Mouse (Mus musculus) embryonic facial prominence, embryonic 15.5 days (tissue): ENCODE measurements around the gene Nop9. TPM values are rescaled to one million over a fixed set of nuclear protein-coding genes. Genes with fewer than 3 reads are reported as not detected.

Experiments
- ATAC-seq: fragments of 200-750 bp; cut with Nextera tagmentation; 2 replicates; pipeline ENCODE4 v1.8.0; 2017; ENCODE audit warnings: low read depth, moderate TSS enrichment; ENCODE audit not compliant: insufficient number of reproducible peaks, low FRiP score, low TSS enrichment
- H3K27ac ChIP-seq: fragments of 300-500 bp; sonication (generic); replicated peaks from 2 replicates; pipeline ENCODE4 v1.5.1; 2015; ENCODE audit warnings: mild to moderate bottlenecking, inconsistent platforms
- H3K27me3 ChIP-seq: fragments of 300-500 bp; sonication (generic); 2 replicates; pipeline ENCODE4 v1.6.1; 2015; ENCODE audit warnings: inconsistent platforms
- H3K36me3 ChIP-seq: fragments of 300-500 bp; sonication (generic); 2 replicates; pipeline ENCODE4 v1.6.1; 2015; ENCODE audit warnings: mild to moderate bottlenecking, inconsistent platforms
- H3K4me1 ChIP-seq: fragments of 300-500 bp; sonication (generic); 2 replicates; pipeline ENCODE4 v1.6.1; 2015; ENCODE audit warnings: inconsistent platforms
- H3K4me2 ChIP-seq: fragments of 300-500 bp; sonication (generic); replicated peaks from 2 replicates; pipeline ENCODE4 v1.6.1; 2015; ENCODE audit warnings: mild to moderate bottlenecking, inconsistent platforms
- H3K4me3 ChIP-seq: fragments of 300-500 bp; sonication (generic); replicated peaks from 2 replicates; pipeline ENCODE4 v1.5.1; 2015; ENCODE audit warnings: mild to moderate bottlenecking, inconsistent platforms
- H3K9ac ChIP-seq: fragments of 300-500 bp; sonication (generic); 2 replicates; pipeline ENCODE4 v1.6.1; 2015; ENCODE audit warnings: inconsistent platforms
- H3K9me3 ChIP-seq: fragments of 300-500 bp; sonication (generic); replicated peaks from 2 replicates; pipeline ENCODE4 v1.6.1; 2016; ENCODE audit warnings: inconsistent platforms
- WGBS: fragments of 180-500 bp; shearing (Covaris S2); methylation state at CpG from one replicate; pipeline ENCODE4 v1.1.7; 2015; 5-methylcytosine and 5-hydroxymethylcytosine counted together
- polyA plus RNA-seq: library from polyadenylated mRNA; unstranded; fragments of >200 nt; fragmentation: Nextera tagmentation; extraction: Ambion mirVana; gene quantifications from 2 replicates; pipeline ENCODE4 v1.2.1, GENCODE M21; 2015

Nop9 gene
- polyA plus RNA-seq, 1 experiment from 2014 or later: 37.3 TPM

- H3K9ac ChIP-seq: no peak overlapping the region
- no peak for ATAC-seq
- H3K4me3 ChIP-seq: no peak overlapping the region
- H3K27me3 ChIP-seq: no peaks in the 10 kb centered on the region; the same call in 1 of the 2 replicates
- no peaks in the 10 kb centered on the region for H3K4me1 ChIP-seq
- 76% methylated on average over 7 of the region's 7 CpGs for WGBS
- H3K27ac ChIP-seq: no peak overlapping the region
- no peaks in the 10 kb centered on the region for H3K36me3 ChIP-seq
- no peaks in the 10 kb centered on the region for H3K9me3 ChIP-seq
- H3K4me2 ChIP-seq: no peak overlapping the region
These were observed 15.4 kb upstream of the Nop9 start for GRCm38 (mm10) chr14:55730116-55730515.

- H3K9me3 ChIP-seq: no peaks in the 10 kb centered on the region
- no peak for ATAC-seq
- H3K9ac ChIP-seq: no peak overlapping the region
- H3K27me3 ChIP-seq: no peaks in the 10 kb centered on the region; the same call in 1 of the 2 replicates
- H3K4me2 ChIP-seq: no peak overlapping the region
- H3K27ac ChIP-seq: no peak overlapping the region
- H3K4me1 ChIP-seq: no peaks in the 10 kb centered on the region
- no peak overlapping the region for H3K4me3 ChIP-seq
- no peaks in the 10 kb centered on the region for H3K36me3 ChIP-seq
- 75% methylated on average over 7 of the region's 7 CpGs for WGBS
These were observed 14.9 kb upstream of the Nop9 start for GRCm38 (mm10) chr14:55730531-55731032.

GRCm38 (mm10) chr14:55733889-55734288 lies 11.6 kb upstream of the Nop9 start:
- no peak overlapping the region for H3K4me3 ChIP-seq
- no peak for ATAC-seq
- no peak overlapping the region for H3K4me2 ChIP-seq
- no peak overlapping the region for H3K27ac ChIP-seq
- peaks cover 11% of the 10 kb centered on the region for H3K36me3 ChIP-seq
- H3K9me3 ChIP-seq: no peaks in the 10 kb centered on the region
- H3K9ac ChIP-seq: no peak overlapping the region
- 68% methylated on average over 10 of the region's 10 CpGs for WGBS
- no peaks in the 10 kb centered on the region; the same call in 1 of the 2 replicates for H3K27me3 ChIP-seq
- no peaks in the 10 kb centered on the region for H3K4me1 ChIP-seq

- H3K4me3 ChIP-seq: no peak overlapping the region
- H3K27me3 ChIP-seq: no peaks in the 10 kb centered on the region; the same call in 1 of the 2 replicates
- no peak overlapping the region for H3K9ac ChIP-seq
- WGBS: 68% methylated on average over 7 of the region's 7 CpGs
- no peaks in the 10 kb centered on the region for H3K9me3 ChIP-seq
- no peak overlapping the region for H3K27ac ChIP-seq
- H3K4me1 ChIP-seq: no peaks in the 10 kb centered on the region
- peaks cover 21% of the 10 kb centered on the region for H3K36me3 ChIP-seq
- no peak for ATAC-seq
- no peak overlapping the region for H3K4me2 ChIP-seq
These were observed 10.6 kb upstream of the Nop9 start for GRCm38 (mm10) chr14:55734869-55735268.

- 61% methylated on average over 3 of the region's 3 CpGs for WGBS
- no peak for ATAC-seq
- H3K27ac ChIP-seq: no peak overlapping the region
These were observed 10.2 kb upstream of the Nop9 start for GRCm38 (mm10) chr14:55735334-55735733.

GRCm38 (mm10) chr14:55735758-55736157 lies 9.7 kb upstream of the Nop9 start:
- 83% methylated on average over 4 of the region's 4 CpGs for WGBS
- ATAC-seq: no peak
- Histone ChIP-seq H3K4me1 (no peaks in the 10 kb centered on the region), H3K27me3 (no peaks in the 10 kb centered on the region; the same call in 1 of the 2 replicates), H3K4me2 (no peak overlapping the region), H3K9me3 (no peaks in the 10 kb centered on the region), H3K27ac (no peak overlapping the region), H3K36me3 (peaks cover 28% of the 10 kb centered on the region), H3K9ac (no peak overlapping the region), H3K4me3 (no peak overlapping the region)

More at GRCm38 (mm10) chr14:55735334-55735733, 10.2 kb upstream of the Nop9 start:
- no peaks in the 10 kb centered on the region; the same call in 1 of the 2 replicates for H3K27me3 ChIP-seq
- H3K4me1 ChIP-seq: no peaks in the 10 kb centered on the region
- peaks cover 24% of the 10 kb centered on the region for H3K36me3 ChIP-seq
- H3K4me2 ChIP-seq: no peak overlapping the region
- no peak overlapping the region for H3K4me3 ChIP-seq
- no peak overlapping the region for H3K9ac ChIP-seq
- no peaks in the 10 kb centered on the region for H3K9me3 ChIP-seq

- H3K36me3 ChIP-seq: peaks cover 42% of the 10 kb centered on the region
- no peaks in the 10 kb centered on the region for H3K4me1 ChIP-seq
- ATAC-seq: no peak
- no peaks in the 10 kb centered on the region for H3K9me3 ChIP-seq
- no peak overlapping the region for H3K9ac ChIP-seq
- WGBS: 82% methylated on average over 9 of the region's 9 CpGs
- no peak overlapping the region for H3K4me3 ChIP-seq
- H3K27me3 ChIP-seq: no peaks in the 10 kb centered on the region
- no peak overlapping the region for H3K4me2 ChIP-seq
- H3K27ac ChIP-seq: no peak overlapping the region
These were observed 8.3 kb upstream of the Nop9 start for GRCm38 (mm10) chr14:55737086-55737687.

GRCm38 (mm10) chr14:55743711-55744110 lies 1.8 kb upstream of the Nop9 start:
- peak overlapping the region; percentile 22 for H3K4me3 ChIP-seq
- H3K9me3 ChIP-seq: no peaks in the 10 kb centered on the region
- 13% methylated on average over 10 of the region's 10 CpGs for WGBS
- H3K9ac ChIP-seq: peak overlapping the region; percentile 28; the same call in 1 of the 2 replicates
- H3K4me1 ChIP-seq: peaks cover 32% of the 10 kb centered on the region
- peaks cover 41% of the 10 kb centered on the region for H3K36me3 ChIP-seq
- no peaks in the 10 kb centered on the region for H3K27me3 ChIP-seq
- no peak overlapping the region for H3K27ac ChIP-seq
- ATAC-seq: peak; percentile 73; the same call in 1 of the 2 replicates
- H3K4me2 ChIP-seq: peak overlapping the region; percentile 42

GRCm38 (mm10) chr14:55745861-55746237 lies 356 bp downstream of the Nop9 start:
- H3K27ac ChIP-seq: peak overlapping the region; percentile 51
- H3K4me2 ChIP-seq: peak overlapping the region; percentile 94
- H3K9me3 ChIP-seq: no peaks in the 10 kb centered on the region
- whole genome bisulfite sequencing: 0% methylated on average over 31 of the region's 31 CpGs
- peak overlapping the region; percentile 91 for H3K4me3 ChIP-seq
- peaks cover 40% of the 10 kb centered on the region for H3K36me3 ChIP-seq
- H3K4me1 ChIP-seq: peaks cover 32% of the 10 kb centered on the region
- peak overlapping the region; percentile 86 for H3K9ac ChIP-seq
- ATAC-seq: no peak
- H3K27me3 ChIP-seq: no peaks in the 10 kb centered on the region

GRCm38 (mm10) chr14:55747051-55747847 lies 1.8 kb downstream of the Nop9 start:
- peaks cover 32% of the 10 kb centered on the region for H3K4me1 ChIP-seq
- H3K27ac ChIP-seq: no peak overlapping the region
- WGBS: 88% methylated on average over 10 of the region's 10 CpGs
- no peaks in the 10 kb centered on the region for H3K9me3 ChIP-seq
- no peaks in the 10 kb centered on the region for H3K27me3 ChIP-seq
- no peak for ATAC-seq
- H3K4me2 ChIP-seq: peak overlapping the region; percentile 94
- H3K4me3 ChIP-seq: peak overlapping the region; percentile 91; the same call in 1 of the 2 replicates
- H3K36me3 ChIP-seq: peaks cover 41% of the 10 kb centered on the region
- no peak overlapping the region for H3K9ac ChIP-seq

GRCm38 (mm10) chr14:55757566-55757965 lies 12.1 kb downstream of the Nop9 start:
- no peak overlapping the region for H3K4me2 ChIP-seq
- peaks cover 15% of the 10 kb centered on the region for H3K4me1 ChIP-seq
- peaks cover 10% of the 10 kb centered on the region for H3K27me3 ChIP-seq
- 84% methylated on average over 6 of the region's 6 CpGs for WGBS
- H3K36me3 ChIP-seq: peaks cover 44% of the 10 kb centered on the region
- no peaks in the 10 kb centered on the region for H3K9me3 ChIP-seq
- no peak overlapping the region for H3K4me3 ChIP-seq
- no peak for ATAC-seq
- H3K9ac ChIP-seq: no peak overlapping the region
- H3K27ac ChIP-seq: no peak overlapping the region
